8 mouse cellular contexts compared by ENCODE assay signal in the genomic region with DNA sequence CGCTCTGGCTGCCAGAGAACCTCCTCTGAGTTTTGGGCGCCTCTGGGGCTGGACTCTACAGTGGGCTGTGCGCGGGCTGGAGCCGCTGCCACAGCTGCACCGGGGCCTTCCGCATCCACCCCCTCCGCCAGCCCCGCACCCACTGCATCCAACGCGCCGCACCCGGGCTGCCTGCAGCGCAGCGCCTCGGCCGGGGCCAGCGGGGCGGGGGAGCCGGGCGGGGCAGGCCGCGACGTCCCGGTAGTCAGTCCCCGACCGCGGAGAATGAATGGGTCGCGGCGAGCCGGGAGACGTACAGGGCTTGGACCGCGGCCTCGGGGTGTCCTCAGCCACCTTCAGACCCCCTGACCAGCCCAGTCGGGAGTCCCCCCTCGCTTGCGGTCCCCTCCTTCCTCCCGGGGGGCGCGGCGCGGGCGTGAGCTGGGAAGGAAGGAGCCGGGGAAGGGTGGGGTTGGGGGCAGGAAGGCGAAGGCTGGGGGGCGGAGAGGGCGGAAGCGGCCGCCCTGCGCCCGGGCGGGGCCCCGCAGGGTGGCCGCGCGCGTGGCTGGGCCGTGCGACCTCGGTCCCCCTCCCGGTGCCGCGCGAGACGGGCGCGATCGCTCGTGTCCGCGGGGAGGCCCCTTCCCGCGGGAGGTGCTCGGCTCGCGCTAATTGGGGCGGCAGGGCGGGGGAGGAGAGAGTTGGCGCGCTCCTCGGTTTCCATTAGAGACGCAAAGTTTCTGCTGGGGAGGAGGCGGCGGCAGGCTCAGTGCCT. TPM values are rescaled to one million over a fixed set of nuclear protein-coding genes. Genes with fewer than 3 reads are reported as not detected.
DNase-seq lines count a peak whose midpoint lies in the region; ATAC-seq and TF ChIP-seq lines count a peak whose summit lies in the region.

No protein-coding gene starts in this region.

- under 1% methylated on average over 75 of the region's 86 CpGs for WGBS in forebrain, embryonic 15.5 days

- peak overlapping the region; percentile 88 for H3K4me2 ChIP-seq in forebrain, embryonic 15.5 days (replicated peaks)

- peak overlapping the region; percentile 89 for H3K9ac ChIP-seq in MEL (ENCODE audit: control insufficient read depth, low read depth, low read length, poor library complexity, severe bottlenecking)
- H3K9ac ChIP-seq in forebrain, embryonic 15.5 days (replicated peaks), result peak overlapping the region; percentile 96

- no peaks in the 10 kb centered on the region for H3K9me3 ChIP-seq in MEL (replicated peaks; ENCODE audit: insufficient read depth, low read length)
- H3K9me3 ChIP-seq in forebrain, embryonic 15.5 days, result no peaks in the 10 kb centered on the region

- H3K36me3 ChIP-seq in MEL (ENCODE audit: control insufficient read depth in 1 of 2, insufficient read depth in 2 of 2, low read length in 2 of 2), result peaks cover 3 to 13% of the 10 kb centered on the region in 2 experiments
- H3K36me3 ChIP-seq in forebrain, embryonic 15.5 days, result peaks cover 24% of the 10 kb centered on the region

- peak overlapping the region; percentile 77 to 91 for H3K4me3 ChIP-seq in MEL (ENCODE audit: control insufficient read depth in 1 of 2, insufficient read depth in 1 of 2, low read depth in 2 of 2, low read length in 2 of 2)
- peak overlapping the region; percentile 95 for H3K4me3 ChIP-seq in forebrain, embryonic 15.5 days

- peaks cover 32% of the 10 kb centered on the region for H3K79me2 ChIP-seq in MEL (ENCODE audit: control insufficient read depth, insufficient read depth, low read length, poor library complexity)

- TF ChIP-seq CTCF in MEL (IDR thresholded peaks at IDR 0.05 in 2 of 3, conservative IDR thresholded peaks at IDR 0.05 in 1 of 3; ENCODE audit: control insufficient read depth in 1 of 3, insufficient read depth in 1 of 3, low read depth in 2 of 3, low read length in 3 of 3, poor library complexity in 1 of 3, severe bottlenecking in 1 of 3), result no peak

- no peak for TF ChIP-seq RAD21 in MEL (IDR thresholded peaks at IDR 0.05; ENCODE audit: low read depth, low read length)

- peak overlapping the region; percentile 82 for H3K27ac ChIP-seq in MEL (ENCODE audit: control insufficient read depth, low read depth, low read length)
- H3K27ac ChIP-seq in forebrain, embryonic 15.5 days (replicated peaks), result peak overlapping the region; percentile 93

- peak; percentile 52 to 69; a peak in 3 of 4 replicates for TF ChIP-seq POLR2A in MEL (IDR thresholded peaks at IDR 0.05; ENCODE audit: control insufficient read depth in 1 of 2, insufficient read depth in 1 of 2, low read depth in 1 of 2, low read length in 2 of 2, poor library complexity in 1 of 2)

- DNase-seq in MEL (ENCODE audit: low read depth, low spot score), result peak; percentile 74
- peak; percentile 76 for DNase-seq in cerebellum, adult 11-12 months
- peak; percentile 77 for DNase-seq in heart, postnatal 4 days
- DNase-seq in layer of hippocampus, adult 8-10 months (ENCODE audit: low spot score in 2 of 2), result peak; percentile 46 to 76
- peak; percentile 84 for DNase-seq in lung, postnatal 10 days
- DNase-seq in ovary, postnatal 14 days (ENCODE audit: low spot score), result peak; percentile 51
- DNase-seq in thymus, postnatal 25 days, result peak; percentile 79

- H3K4me1 ChIP-seq in MEL (ENCODE audit: control insufficient read depth in 1 of 2, insufficient read depth in 2 of 2, low read length in 2 of 2), result peaks cover 3% of the 10 kb centered on the region in 2 experiments; a peak in 2 of 4 replicates
- peaks cover 42% of the 10 kb centered on the region for H3K4me1 ChIP-seq in forebrain, embryonic 15.5 days

- no peaks in the 10 kb centered on the region for H3K27me3 ChIP-seq in MEL (ENCODE audit: control insufficient read depth in 1 of 2, insufficient read depth in 2 of 2, low read length in 2 of 2)
- H3K27me3 ChIP-seq in forebrain, embryonic 15.5 days, result no peaks in the 10 kb centered on the region

- no peak for TF ChIP-seq EP300 in MEL (IDR thresholded peaks at IDR 0.05; ENCODE audit: low read depth in 1 of 2, low read length in 2 of 2)

- peak; percentile 74 for ATAC-seq in forebrain, embryonic 15.5 days (replicated peaks)

TF ChIP-seq in MEL, 35 proteins besides CTCF, POLR2A, EP300 and RAD21:
- TF ChIP-seq MXI1 (IDR thresholded peaks at IDR 0.05; ENCODE audit: low read depth, low read length) (peak; percentile 19), ETS1 (IDR thresholded peaks at IDR 0.05; ENCODE audit: low read depth, low read length) (no peak), HCFC1 (IDR thresholded peaks at IDR 0.05; ENCODE audit: low read depth, low read length) (0 out of 2 replicates have a peak, but pooled peaks have one; percentile 24), MAZ (IDR thresholded peaks at IDR 0.05; ENCODE audit: low read depth, low read length) (peak; percentile 6), MYC (IDR thresholded peaks at IDR 0.05; ENCODE audit: low read depth, low read length) (no peak), SIN3A (IDR thresholded peaks at IDR 0.05; ENCODE audit: low read length) (peak; percentile 3; the same call in 1 of the 2 replicates), NELFE (IDR thresholded peaks at IDR 0.05; ENCODE audit: low read depth, low read length) (peak; percentile 34), ZMIZ1 (IDR thresholded peaks at IDR 0.05; ENCODE audit: low read depth, low read length) (peak; percentile 72; the same call in 1 of the 2 replicates), MYB (IDR thresholded peaks at IDR 0.05; ENCODE audit: low read depth, low read length) (no peak), CHD1 (IDR thresholded peaks at IDR 0.05; ENCODE audit: low read depth, low read length) (0 out of 2 replicates have a peak, but pooled peaks have one; percentile 16), BHLHE40 (IDR thresholded peaks at IDR 0.05; ENCODE audit: borderline replicate concordance, low read depth, low read length) (no peak)
TF ChIP-seq in MEL: peak in this region for 7.

RNA-seq across cellular contexts. Expression of gene Calm1, which starts 0.8 kb away (rescaled TPM):
- 602 and 651 TPM in 2 replicates for total RNA-seq in MEL (2012; rRNA removed)
- polyA plus RNA-seq in MEL (2012; ENCODE audit: insufficient read depth in 1 of 2, insufficient read length in 2 of 2, low read depth in 1 of 2, low replicate concordance in 2 of 2, missing spikeins in 1 of 2), result 1,000 to 10,000 TPM in 1 of 2 experiments, 100 to 1,000 TPM in 1; 524 to 3,339 TPM
- polyA plus RNA-seq in forebrain, embryonic 15.5 days (2015; fragmentation: Nextera tagmentation; extraction: Ambion mirVana), result 2,112 and 2,174 TPM in 2 replicates
- total RNA-seq in heart, postnatal 4 days (2021), result 100 to 1,000 TPM; 366 to 373 TPM
- total RNA-seq in layer of hippocampus, adult 8-10 months (2022), result 1,000 to 10,000 TPM; 1,770 to 1,934 (median 1,827) TPM

RNA-seq across cellular contexts. Expression of gene Nrde2, which starts 40.6 kb away (rescaled TPM):
- total RNA-seq in MEL (2012; rRNA removed), result 16.5 and 17.7 TPM in 2 replicates
- 10 to 100 TPM in 1 of 2 experiments, not detected in 1; 17.2 TPM for polyA plus RNA-seq in MEL (2012; ENCODE audit: insufficient read depth in 1 of 2, insufficient read length in 2 of 2, low read depth in 1 of 2, low replicate concordance in 2 of 2, missing spikeins in 1 of 2)
- polyA plus RNA-seq in forebrain, embryonic 15.5 days (2015; fragmentation: Nextera tagmentation; extraction: Ambion mirVana), result 16.5 and 16.6 TPM in 2 replicates
- 10 to 100 TPM; 14.4 to 14.8 TPM for total RNA-seq in heart, postnatal 4 days (2021)
- total RNA-seq in layer of hippocampus, adult 8-10 months (2022), result 10 to 100 TPM; 16.5 to 21.9 (median 18.1) TPM

Comparison
In these comparisons a context has a peak if more than half of its experiments do, and no peak if none do; other contexts are left out.
1. Peak in every context shown above with its lines: DNase-seq, ATAC-seq, H3K4me3 ChIP-seq and H3K27ac ChIP-seq.